Mouse (Mus musculus) layer of hippocampus, adult 9-11 months (tissue): ENCODE measurements around the gene Ror2.

Experiments used
- DNase-seq: peaks from one replicate; pipeline ENCODE4 v3.0.0; 2022

Ror2 gene

GRCm38 (mm10) chr13:53118398-53118797 lies 167.5 kb downstream of the Ror2 start:
- no peak for DNase-seq

- DNase-seq: no peak
These were observed 168.0 kb downstream of the Ror2 start for GRCm38 (mm10) chr13:53117921-53118320.

- no peak for DNase-seq
These were observed 175.7 kb downstream of the Ror2 start for GRCm38 (mm10) chr13:53110249-53110578.

GRCm38 (mm10) chr13:53109560-53110248 lies 176.2 kb downstream of the Ror2 start:
- DNase-seq: peak; percentile 92

GRCm38 (mm10) chr13:53106676-53107075 lies 179.2 kb downstream of the Ror2 start:
- DNase-seq: no peak

- DNase-seq: no peak
These were observed 185.9 kb downstream of the Ror2 start for GRCm38 (mm10) chr13:53099771-53100682.

- peak; percentile 33 for DNase-seq
These were observed 189.3 kb downstream of the Ror2 start for GRCm38 (mm10) chr13:53096615-53097014.

GRCm38 (mm10) chr13:53095222-53095621 lies 190.7 kb downstream of the Ror2 start:
- no peak for DNase-seq

- no peak for DNase-seq
These were observed 191.3 kb downstream of the Ror2 start for GRCm38 (mm10) chr13:53094658-53095057.

- DNase-seq: no peak
These were observed 192.5 kb downstream of the Ror2 start for GRCm38 (mm10) chr13:53093407-53093806.

- DNase-seq: peak; percentile 63
These were observed 199.2 kb downstream of the Ror2 start for GRCm38 (mm10) chr13:53086552-53087282.

GRCm38 (mm10) chr13:53081846-53082245 lies 204.1 kb downstream of the Ror2 start:
- DNase-seq: no peak

GRCm38 (mm10) chr13:53077732-53078345 lies 208.1 kb downstream of the Ror2 start:
- no peak for DNase-seq

GRCm38 (mm10) chr13:53075006-53075405 lies 210.9 kb downstream of the Ror2 start:
- DNase-seq: no peak

GRCm38 (mm10) chr13:53069076-53069690 lies 216.7 kb downstream of the Ror2 start:
- DNase-seq: no peak

- no peak for DNase-seq
These were observed 217.5 kb downstream of the Ror2 start for GRCm38 (mm10) chr13:53068461-53068860.

- no peak for DNase-seq
These were observed 218.0 kb downstream of the Ror2 start for GRCm38 (mm10) chr13:53067949-53068348.

- no peak for DNase-seq
These were observed 220.8 kb downstream of the Ror2 start for GRCm38 (mm10) chr13:53065122-53065521.

GRCm38 (mm10) chr13:53064681-53065080 lies 221.2 kb downstream of the Ror2 start:
- DNase-seq: no peak
